Mouse (Mus musculus) midbrain, embryonic 12.5 days (tissue): ENCODE results near the gene St14. TPM values are rescaled to one million over a fixed set of nuclear protein-coding genes. Genes with fewer than 3 reads are reported as not detected.
"Not testable (repeated sequence)": the region's sequence is repeated elsewhere in the genome, so short reads cannot be mapped to it uniquely, and the experiment has no call there.

Experiments
- ATAC-seq: fragments of 200-750 bp; cut with Nextera tagmentation; 2 replicates; pipeline ENCODE4 v1.8.0; 2017; ENCODE audit warnings: low read depth, moderate TSS enrichment, moderate library complexity; ENCODE audit not compliant: low FRiP score
- H3K27ac ChIP-seq: fragments of 300-500 bp; sonication (generic); replicated peaks from 2 replicates; pipeline ENCODE4 v1.5.1; 2016; ENCODE audit warnings: mild to moderate bottlenecking
- H3K27me3 ChIP-seq: fragments of 300-500 bp; sonication (generic); 2 replicates; pipeline ENCODE4 v1.6.1; 2016; ENCODE audit warnings: mild to moderate bottlenecking
- H3K36me3 ChIP-seq: fragments of 300-500 bp; sonication (generic); 2 replicates; pipeline ENCODE4 v1.6.1; 2016
- H3K4me1 ChIP-seq: fragments of 300-500 bp; sonication (generic); 2 replicates; pipeline ENCODE4 v1.6.1; 2016
- H3K4me2 ChIP-seq: fragments of 300-500 bp; sonication (generic); replicated peaks from 2 replicates; pipeline ENCODE4 v1.6.1; 2016; ENCODE audit warnings: mild to moderate bottlenecking, moderate library complexity
- H3K4me3 ChIP-seq: fragments of 300-500 bp; sonication (generic); 2 replicates; pipeline ENCODE4 v1.5.1; 2016; ENCODE audit warnings: mild to moderate bottlenecking
- H3K9ac ChIP-seq: fragments of 300-500 bp; sonication (generic); replicated peaks from 2 replicates; pipeline ENCODE4 v1.6.1; 2016; ENCODE audit warnings: mild to moderate bottlenecking, moderate library complexity
- H3K9me3 ChIP-seq: fragments of 300-500 bp; sonication (generic); 2 replicates; pipeline ENCODE4 v1.6.1; 2016; ENCODE audit warnings: mild to moderate bottlenecking
- WGBS: fragments of 180-500 bp; shearing (Covaris S2); methylation state at CpG from one replicate; pipeline ENCODE4 v1.1.7; 2016; 5-methylcytosine and 5-hydroxymethylcytosine counted together
- polyA plus RNA-seq: library from polyadenylated mRNA; unstranded; fragments of >200 nt; fragmentation: Nextera tagmentation; extraction: Ambion mirVana; gene quantifications from 2 replicates; pipeline ENCODE4 v1.2.1, GENCODE M21; 2016

Gene St14
- polyA plus RNA-seq, 1 experiment from 2014 or later, result 1.0 TPM

GRCm38 (mm10) chr9:31080726-31081125, 50.9 kb downstream of the St14 start:
- WGBS, result 80% methylated on average over 6 of the region's 6 CpGs

GRCm38 (mm10) chr9:31074836-31075235, 56.8 kb downstream of the St14 start:
- no peaks in the 10 kb centered on the region for H3K9me3 ChIP-seq
- H3K4me2 ChIP-seq, result no peak overlapping the region
- no peaks in the 10 kb centered on the region for H3K4me1 ChIP-seq
- H3K27me3 ChIP-seq, result no peaks in the 10 kb centered on the region
- H3K36me3 ChIP-seq, result no peaks in the 10 kb centered on the region
- H3K27ac ChIP-seq, result no peak overlapping the region
- H3K4me3 ChIP-seq, result no peak overlapping the region
- 91% methylated on average over 10 of the region's 10 CpGs for WGBS
- no peak overlapping the region for H3K9ac ChIP-seq
- no peak for ATAC-seq

More at GRCm38 (mm10) chr9:31080726-31081125, 50.9 kb downstream of the St14 start:
- Histone ChIP-seq H3K4me3 (no peak overlapping the region), H3K9me3 (no peaks in the 10 kb centered on the region), H3K4me2 (no peak overlapping the region), H3K4me1 (peaks cover 5% of the 10 kb centered on the region), H3K9ac (no peak overlapping the region), H3K27ac (no peak overlapping the region), H3K36me3 (no peaks in the 10 kb centered on the region), H3K27me3 (no peaks in the 10 kb centered on the region; the same call in 1 of the 2 replicates)
- ATAC-seq, result no peak

DNA sequence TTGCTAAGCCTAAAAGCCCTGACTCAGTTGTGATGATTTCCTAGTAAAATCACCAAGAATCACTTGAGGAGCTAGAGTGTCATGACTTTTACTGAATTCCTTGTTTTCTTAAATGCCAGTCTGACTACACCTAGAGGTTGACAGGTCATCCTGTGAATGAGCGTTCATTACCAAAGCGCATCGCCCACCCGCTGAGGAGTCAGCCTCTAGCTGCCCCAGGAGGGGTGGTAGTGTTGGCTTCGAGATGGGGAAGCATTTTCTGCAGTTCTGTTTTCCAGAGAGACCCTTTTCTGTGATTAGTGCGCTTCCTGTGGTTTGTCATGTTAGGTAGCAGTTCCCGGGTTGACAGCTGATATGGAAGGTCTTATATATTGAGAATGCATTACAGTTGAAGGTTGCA, 57.9 kb downstream of the St14 start:
- H3K4me2 ChIP-seq, result no peak overlapping the region
- H3K36me3 ChIP-seq, result peaks cover 4% of the 10 kb centered on the region
- no peaks in the 10 kb centered on the region for H3K4me1 ChIP-seq
- no peak for ATAC-seq
- H3K27ac ChIP-seq, result no peak overlapping the region
- H3K4me3 ChIP-seq, result no peak overlapping the region
- WGBS, result 84% methylated on average over 7 of the region's 7 CpGs
- H3K9ac ChIP-seq, result no peak overlapping the region
- H3K9me3 ChIP-seq, result no peaks in the 10 kb centered on the region
- H3K27me3 ChIP-seq, result no peaks in the 10 kb centered on the region

GRCm38 (mm10) chr9:31072256-31072655, 59.4 kb downstream of the St14 start:
- H3K27me3 ChIP-seq, result no peaks in the 10 kb centered on the region
- ATAC-seq, result no peak
- WGBS, result 90% methylated on average over 5 of the region's 5 CpGs
- no peaks in the 10 kb centered on the region for H3K9me3 ChIP-seq
- H3K36me3 ChIP-seq, result peaks cover 6% of the 10 kb centered on the region
- H3K9ac ChIP-seq, result no peak overlapping the region
- no peak overlapping the region for H3K4me2 ChIP-seq
- no peak overlapping the region for H3K4me3 ChIP-seq
- no peaks in the 10 kb centered on the region for H3K4me1 ChIP-seq
- no peak overlapping the region for H3K27ac ChIP-seq

DNA sequence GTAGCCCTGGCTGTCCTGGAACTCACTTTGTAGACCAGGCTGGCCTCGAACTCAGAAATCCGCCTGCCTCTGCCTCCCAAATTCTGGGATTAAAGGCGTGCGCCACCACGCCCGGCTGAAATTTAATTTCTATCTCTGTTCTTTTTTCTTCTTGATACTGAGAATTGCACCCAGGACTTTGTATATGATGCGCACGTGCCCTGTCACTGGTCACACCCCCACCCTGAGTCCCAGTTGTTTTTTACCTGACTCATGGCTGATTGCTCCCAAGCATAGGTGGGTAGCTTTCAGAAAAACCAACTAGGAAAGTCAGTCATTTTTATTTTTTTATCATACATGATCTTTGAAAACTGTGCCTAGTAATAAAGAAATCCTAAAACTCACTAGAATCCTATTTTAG, 60.9 kb downstream of the St14 start:
- Histone ChIP-seq H3K36me3 (peaks cover 14% of the 10 kb centered on the region), H3K4me2 (no peak overlapping the region), H3K27me3 (no peaks in the 10 kb centered on the region), H3K9me3 (no peaks in the 10 kb centered on the region), H3K4me1 (no peaks in the 10 kb centered on the region), H3K4me3 (no peak overlapping the region), H3K27ac (no peak overlapping the region), H3K9ac (no peak overlapping the region)
- 97% methylated on average over 8 of the region's 8 CpGs for WGBS
- ATAC-seq, result no peak

- H3K9me3 ChIP-seq, result no peaks in the 10 kb centered on the region
- H3K4me2 ChIP-seq, result no peak overlapping the region
- ATAC-seq, result no peak
- no peak overlapping the region for H3K27ac ChIP-seq
- no peaks in the 10 kb centered on the region for H3K27me3 ChIP-seq
- H3K36me3 ChIP-seq, result peaks cover 22% of the 10 kb centered on the region
- H3K4me3 ChIP-seq, result no peak overlapping the region
- no peaks in the 10 kb centered on the region for H3K4me1 ChIP-seq
- WGBS, result 82% methylated on average over 2 of the region's 2 CpGs
- H3K9ac ChIP-seq, result no peak overlapping the region
These were observed 72.9 kb downstream of the St14 start for GRCm38 (mm10) chr9:31058723-31059122.

DNA sequence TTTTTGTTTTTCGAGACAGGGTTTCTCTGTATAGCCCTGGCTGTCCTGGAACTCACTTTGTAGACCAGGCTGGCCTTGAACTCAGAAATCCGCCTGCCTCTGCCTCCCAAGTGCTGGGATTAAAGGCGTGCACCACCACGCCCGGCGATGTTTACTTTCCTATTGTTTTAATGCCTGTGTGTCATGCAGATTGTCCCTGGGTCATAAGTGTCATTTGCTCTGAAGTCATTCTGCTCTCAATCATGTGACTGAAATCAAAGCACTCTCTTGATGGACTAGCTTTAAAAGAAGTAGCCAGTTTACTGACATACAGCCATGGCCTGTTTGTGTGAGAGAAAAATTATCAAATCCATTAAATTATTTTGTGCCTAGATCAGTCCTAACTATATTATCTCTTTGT, 80.1 kb downstream of the St14 start:
- not testable (repeated sequence) for H3K36me3 ChIP-seq, H3K9me3 ChIP-seq, H3K4me2 ChIP-seq, H3K4me3 ChIP-seq, H3K9ac ChIP-seq, H3K27ac ChIP-seq, H3K27me3 ChIP-seq, H3K4me1 ChIP-seq, ATAC-seq
- 96% methylated on average over 6 of the region's 6 CpGs for WGBS

GRCm38 (mm10) chr9:31050208-31050607, 81.4 kb downstream of the St14 start:
- Histone ChIP-seq H3K9me3 (no peaks in the 10 kb centered on the region), H3K27ac (no peak overlapping the region), H3K4me1 (no peaks in the 10 kb centered on the region), H3K4me2 (no peak overlapping the region), H3K4me3 (no peak overlapping the region), H3K27me3 (no peaks in the 10 kb centered on the region), H3K36me3 (peaks cover 6% of the 10 kb centered on the region; the same call in 1 of the 2 replicates), H3K9ac (no peak overlapping the region)
- no peak for ATAC-seq
- 97% methylated on average over 5 of the region's 5 CpGs for WGBS

Other genes starting within 250 kb of the St14 start
- gene Adamts15, start 209.4 kb downstream of the St14 start, polyA plus RNA-seq, result 8.8 and 9.2 TPM in 2 replicates
- gene Adamts8, start 189.3 kb downstream of the St14 start, polyA plus RNA-seq, result 1.1 TPM in 2 replicates
- gene Zbtb44, start 101.2 kb downstream of the St14 start, polyA plus RNA-seq, result 7.1 and 7.6 TPM in 2 replicates
- gene Aplp2, start 80.0 kb upstream of the St14 start, polyA plus RNA-seq, result 252 and 255 TPM in 2 replicates
- 10.1 and 10.2 TPM in 2 replicates for gene Prdm10, start 148.7 kb upstream of the St14 start, polyA plus RNA-seq